Mouse (Mus musculus) CH12.LX (cell line): ENCODE results near the gene Fgfr2.

Source experiments
- CTCF ChIP-seq, 2 experiments: IDR thresholded peaks in 1 of 2; conservative IDR thresholded peaks in 1 of 2; 2 replicates each; pipeline ENCODE4 v1.5.1; 2011 to 2012; ENCODE audit warnings: low read depth in 2 of 2, low read length in 2 of 2, improper control_type of control experiment in 1 of 2, inconsistent platforms in 1 of 2, mild to moderate bottlenecking in 1 of 2, moderate library complexity in 1 of 2
- IRF4 ChIP-seq: IDR thresholded peaks from 2 replicates; pipeline ENCODE4 v1.6.1; 2014; ENCODE audit warnings: low read depth, mild to moderate bottlenecking, inconsistent platforms, low read length, improper control_type of control experiment
- JUN ChIP-seq: IDR thresholded peaks from 2 replicates; pipeline ENCODE4 v1.6.1; 2011; ENCODE audit warnings: low read depth, mild to moderate bottlenecking, low read length, improper control_type of control experiment, moderate library complexity; ENCODE audit not compliant: insufficient read depth
- POLR2A ChIP-seq: IDR thresholded peaks from 2 replicates; pipeline ENCODE4 v1.6.1; 2011; ENCODE audit warnings: low read depth, mild to moderate bottlenecking, improper control_type of control experiment, low read length
- SMC3 ChIP-seq: IDR thresholded peaks from 2 replicates; pipeline ENCODE4 v1.6.1; 2011; ENCODE audit warnings: low read depth, low read length, improper control_type of control experiment

- TF ChIP-seq SMC3 (no peak), CTCF (conservative IDR thresholded peaks at IDR 0.05 in 1 of 2, IDR thresholded peaks at IDR 0.05 in 1 of 2; ENCODE audit: low read depth in 2 of 2, low read length in 2 of 2) (no peak), JUN (no peak), POLR2A (no peak), IRF4 (no peak)
Observed at GRCm38 (mm10) chr7:132892806-132893205, 230.3 kb downstream of the Fgfr2 start.
